Mouse (Mus musculus): ENCODE results near the gene Tmc6. TPM values are rescaled to one million over a fixed set of nuclear protein-coding genes. Genes with fewer than 3 reads are reported as not detected.
"Not testable (repeated sequence)": the region's sequence is repeated elsewhere in the genome, so short reads cannot be mapped to it uniquely, and the experiment has no call there.

The Tmc6 gene
- polyA plus RNA-seq, 1 experiment from 2014 or later = 39.8 TPM

DNA sequence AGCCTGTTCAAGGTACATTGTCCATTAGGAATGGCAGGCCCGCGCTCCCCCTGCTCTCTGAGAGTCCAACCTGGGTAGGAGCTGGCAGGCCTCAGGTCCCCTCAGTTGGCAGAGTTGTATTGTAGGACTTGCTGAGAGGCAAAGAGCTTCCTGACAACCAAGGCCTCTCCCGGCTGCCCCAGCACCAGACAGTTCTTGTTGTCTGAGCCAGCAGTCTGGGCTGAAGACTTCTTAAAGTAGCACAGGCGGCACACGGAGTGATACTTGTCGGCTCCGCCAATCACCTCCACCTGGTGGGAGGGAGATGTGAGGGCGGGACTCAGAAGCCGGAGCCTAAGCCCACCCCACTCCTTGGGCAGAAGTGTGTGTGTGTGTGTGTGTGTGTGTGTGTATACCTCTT is 33.9 kb upstream of the Tmc6 start:
- WGBS = 76% methylated on average over 9 of the region's 9 CpGs
- not testable (repeated sequence) for H3K27ac ChIP-seq (ENCODE audit: low read length); H3K4me2 ChIP-seq (ENCODE audit: low read depth, low read length); H3K9me3 ChIP-seq (ENCODE audit: control insufficient read depth, low read length); H3K9ac ChIP-seq (ENCODE audit: low read depth, low read length); H3K4me3 ChIP-seq (ENCODE audit: low read length); H3K27me3 ChIP-seq (replicated peaks; ENCODE audit: control insufficient read depth, insufficient read depth, low read length); ATAC-seq
- Histone ChIP-seq H3K36me3 (ENCODE audit: control insufficient read depth, insufficient read depth, low read length) (peaks cover 18% of the 10 kb centered on the region), H3K4me1 (ENCODE audit: control insufficient read depth, insufficient read depth, low read length) (peaks cover 21% of the 10 kb centered on the region; the same call in 1 of the 2 replicates)

DNA sequence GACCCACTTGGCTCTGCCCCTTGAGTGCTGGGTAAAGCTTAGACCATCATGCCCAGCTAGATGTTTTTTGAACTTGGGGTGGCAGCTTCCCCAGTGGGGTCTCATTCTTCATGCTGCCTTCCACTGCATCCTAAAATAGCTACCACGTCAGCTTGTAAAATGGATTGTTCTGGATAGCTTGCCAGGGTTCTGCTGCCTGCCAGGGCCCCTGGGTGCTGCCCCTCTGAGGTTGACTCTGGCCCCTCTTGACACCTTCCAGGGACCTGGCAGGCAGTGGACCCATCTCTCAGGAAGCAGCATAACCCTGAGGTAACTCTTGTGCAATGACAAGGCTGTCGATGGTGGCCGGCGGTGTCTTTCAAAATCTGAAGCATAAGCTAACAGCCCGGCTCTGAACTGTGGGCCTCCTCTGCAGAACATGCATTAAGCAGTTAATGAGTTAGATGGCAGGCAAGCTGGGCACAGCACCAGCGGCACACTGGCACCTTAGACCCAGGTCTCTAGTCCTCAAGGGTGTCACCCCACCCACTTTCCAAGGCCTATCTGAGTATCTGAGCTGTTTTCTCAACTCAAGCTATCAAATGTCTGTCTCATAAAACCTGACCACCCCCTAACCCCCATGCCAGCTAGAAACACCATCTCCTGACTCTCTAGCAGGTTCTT is 32.8 kb upstream of the Tmc6 start:
- Histone ChIP-seq H3K27ac (ENCODE audit: low read length) (peak overlapping the region; percentile 8; the same call in 1 of the 2 replicates), H3K9ac (ENCODE audit: low read depth, low read length) (no peak overlapping the region), H3K9me3 (ENCODE audit: control insufficient read depth, low read length) (no peaks in the 10 kb centered on the region), H3K36me3 (ENCODE audit: control insufficient read depth, insufficient read depth, low read length) (peaks cover 18% of the 10 kb centered on the region), H3K4me1 (ENCODE audit: control insufficient read depth, insufficient read depth, low read length) (peaks cover 21% of the 10 kb centered on the region; the same call in 1 of the 2 replicates), H3K4me3 (ENCODE audit: low read length) (no peak overlapping the region), H3K4me2 (ENCODE audit: low read depth, low read length) (no peak overlapping the region), H3K27me3 (replicated peaks; ENCODE audit: control insufficient read depth, insufficient read depth, low read length) (no peaks in the 10 kb centered on the region)
- 96% methylated on average over 6 of the region's 6 CpGs for WGBS
- ATAC-seq = no peak

DNA sequence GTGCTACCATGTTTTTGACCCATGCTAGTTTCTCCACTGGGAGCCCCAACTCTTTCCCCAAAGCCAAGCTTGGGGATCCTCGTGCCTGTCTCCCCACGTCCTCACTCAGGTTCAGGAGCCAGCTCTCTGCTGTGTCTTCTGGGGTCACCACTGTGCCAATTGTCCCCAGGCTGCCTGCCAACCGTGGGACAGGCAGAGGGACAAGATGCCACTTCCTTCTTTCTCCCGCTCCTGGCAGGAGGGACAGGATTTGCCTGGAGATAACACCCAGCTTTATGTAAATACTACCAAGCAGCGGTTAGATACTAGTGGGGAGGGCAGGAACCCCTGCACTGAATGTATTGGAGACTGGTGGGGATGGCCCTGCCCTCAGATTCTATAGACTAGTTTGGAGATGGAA is 31.9 kb upstream of the Tmc6 start:
- peaks cover 18% of the 10 kb centered on the region for H3K36me3 ChIP-seq (ENCODE audit: control insufficient read depth, insufficient read depth, low read length)
- ATAC-seq = no peak
- H3K4me1 ChIP-seq (ENCODE audit: control insufficient read depth, insufficient read depth, low read length) = peaks cover 24% of the 10 kb centered on the region
- no peak overlapping the region for H3K4me2 ChIP-seq (ENCODE audit: low read depth, low read length)
- no peak overlapping the region for H3K9ac ChIP-seq (ENCODE audit: low read depth, low read length)
- WGBS = 60% methylated on average over 5 of the region's 5 CpGs
- no peak overlapping the region for H3K4me3 ChIP-seq (ENCODE audit: low read length)
- no peaks in the 10 kb centered on the region for H3K27me3 ChIP-seq (replicated peaks; ENCODE audit: control insufficient read depth, insufficient read depth, low read length)
- H3K9me3 ChIP-seq (ENCODE audit: control insufficient read depth, low read length) = no peaks in the 10 kb centered on the region
- no peak overlapping the region for H3K27ac ChIP-seq (ENCODE audit: low read length)

DNA sequence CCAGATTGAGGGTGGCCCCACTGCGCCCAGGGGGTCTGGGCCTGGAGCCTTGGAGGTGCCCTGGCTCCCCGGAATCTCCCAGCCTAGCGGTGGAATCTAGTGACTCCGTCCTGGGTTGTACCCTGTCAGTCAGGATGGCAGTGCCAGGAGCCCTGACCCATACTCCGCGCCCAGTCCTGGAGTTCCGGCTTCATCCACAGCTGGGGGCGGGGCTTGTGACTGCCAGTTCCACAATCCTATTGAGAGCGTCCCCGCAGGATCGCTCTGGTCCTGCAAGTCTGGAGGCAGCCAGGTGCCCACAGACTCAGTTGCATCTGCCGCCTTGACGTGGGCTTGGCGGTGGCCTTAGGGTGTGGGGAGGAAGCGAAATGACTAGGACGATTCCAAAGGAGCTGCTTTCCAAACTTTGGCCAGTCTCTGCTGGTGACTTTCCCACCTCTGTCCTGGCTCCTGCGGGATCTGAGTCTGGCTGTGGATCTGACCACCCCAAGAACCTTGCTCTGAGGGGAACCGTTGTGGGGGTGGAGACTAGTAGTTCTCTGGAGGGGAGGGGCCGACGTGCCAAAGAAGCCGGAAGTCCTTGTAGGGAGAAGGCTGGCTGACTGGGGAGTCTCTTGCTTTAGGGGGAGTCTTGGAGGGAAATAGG is 28.5 kb upstream of the Tmc6 start:
- H3K9ac ChIP-seq (ENCODE audit: low read depth, low read length) = peak overlapping the region; percentile 92
- H3K4me2 ChIP-seq (ENCODE audit: low read depth, low read length) = peak overlapping the region; percentile 90
- H3K36me3 ChIP-seq (ENCODE audit: control insufficient read depth, insufficient read depth, low read length) = peaks cover 8% of the 10 kb centered on the region; the same call in 1 of the 2 replicates
- WGBS = 1% methylated on average over 21 of the region's 21 CpGs
- H3K4me3 ChIP-seq (ENCODE audit: low read length) = peak overlapping the region; percentile 88
- H3K4me1 ChIP-seq (ENCODE audit: control insufficient read depth, insufficient read depth, low read length) = peaks cover 15% of the 10 kb centered on the region
- no peaks in the 10 kb centered on the region for H3K27me3 ChIP-seq (replicated peaks; ENCODE audit: control insufficient read depth, insufficient read depth, low read length)
- ATAC-seq = peak; percentile 89
- H3K9me3 ChIP-seq (ENCODE audit: control insufficient read depth, low read length) = no peaks in the 10 kb centered on the region
- H3K27ac ChIP-seq (ENCODE audit: low read length) = peak overlapping the region; percentile 90

DNA sequence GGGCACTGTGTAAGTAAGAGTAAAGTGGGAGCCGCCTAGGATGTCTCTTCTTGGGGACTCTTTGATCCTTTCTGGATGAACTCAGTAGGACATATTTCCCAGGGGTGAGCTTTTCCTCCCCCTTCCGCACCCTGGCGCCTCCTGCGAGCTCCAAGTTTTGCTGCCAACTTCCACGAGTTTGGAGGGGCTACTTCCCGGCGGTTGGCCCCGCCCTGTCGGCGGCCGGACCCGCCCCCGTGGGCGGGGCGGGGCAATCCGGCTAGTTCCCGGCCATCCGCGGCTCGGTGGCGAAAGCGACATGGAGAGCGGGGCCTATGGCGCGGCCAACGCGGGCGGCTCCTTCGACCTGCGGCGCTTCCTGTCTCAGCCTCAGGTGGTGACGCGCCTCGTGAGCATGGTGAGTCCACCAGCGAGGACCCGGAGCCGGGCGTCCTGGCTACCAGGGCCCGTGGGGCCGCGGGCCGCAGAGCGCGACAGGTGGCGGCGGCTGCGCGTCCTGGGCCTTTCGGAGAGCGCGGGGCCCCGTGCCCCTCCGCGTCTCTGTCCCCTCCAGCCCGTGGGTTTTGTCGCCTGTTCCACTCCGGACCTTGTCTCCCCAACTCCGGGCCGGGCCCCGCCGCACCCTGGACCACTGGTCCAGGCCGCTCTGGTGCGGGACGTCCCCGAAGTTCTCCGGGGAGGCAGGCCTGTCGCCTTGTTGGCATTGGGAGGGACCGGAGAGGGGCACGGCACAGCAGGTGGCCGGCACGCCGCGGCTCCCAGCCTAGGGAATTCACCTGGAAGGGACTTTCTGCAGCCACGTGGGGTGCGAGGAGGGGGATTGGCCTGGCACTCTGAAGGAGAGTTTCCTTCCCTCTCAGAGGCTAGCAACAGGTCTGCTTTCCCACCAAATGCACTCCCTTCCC is 27.7 kb upstream of the Tmc6 start, which contains the start of the genes Gm20708 and Syngr2:
TSS of gene Gm20708 (plus strand) at position 262 of the 905 bp plus-strand sequence.
TSS of gene Syngr2 (plus strand) at position 262 of the 905 bp plus-strand sequence.
- peaks cover 15% of the 10 kb centered on the region for H3K4me1 ChIP-seq (ENCODE audit: control insufficient read depth, insufficient read depth, low read length)
- peaks cover 8% of the 10 kb centered on the region; the same call in 1 of the 2 replicates for H3K36me3 ChIP-seq (ENCODE audit: control insufficient read depth, insufficient read depth, low read length)
- H3K4me2 ChIP-seq (ENCODE audit: low read depth, low read length) = peak within 1 kb of the TSS; percentile 90
- peak within 1 kb of the TSS; percentile 88 for H3K4me3 ChIP-seq (ENCODE audit: low read length)
- peak within 1 kb of the TSS; percentile 92 for H3K9ac ChIP-seq (ENCODE audit: low read depth, low read length)
- H3K27ac ChIP-seq (ENCODE audit: low read length) = peak within 1 kb of the TSS; percentile 90
- peak; percentile 80 for ATAC-seq
- no peaks in the 10 kb centered on the region for H3K27me3 ChIP-seq (replicated peaks; ENCODE audit: control insufficient read depth, insufficient read depth, low read length)
- WGBS = under 1% methylated on average over 75 of the region's 75 CpGs
- no peaks in the 10 kb centered on the region for H3K9me3 ChIP-seq (ENCODE audit: control insufficient read depth, low read length)

DNA sequence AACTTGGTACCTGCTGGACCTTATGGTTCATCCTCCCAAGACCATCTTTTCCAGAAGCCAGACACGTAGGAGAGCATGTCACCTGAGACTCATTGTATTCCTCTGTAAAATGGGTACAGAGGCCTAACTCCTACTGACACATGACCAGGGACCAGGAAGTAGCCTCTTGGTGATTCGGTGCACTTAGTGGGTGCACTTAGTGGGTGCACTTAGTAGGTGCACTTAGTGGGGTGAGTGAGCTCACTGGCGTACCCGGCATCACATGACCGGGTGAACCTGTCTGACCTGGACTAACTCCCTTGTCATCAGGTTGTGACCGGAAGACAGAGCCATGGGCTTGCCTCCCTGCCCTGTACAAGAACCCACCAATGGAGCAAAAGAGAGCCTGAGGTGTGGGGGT is 24.8 kb upstream of the Tmc6 start:
- Histone ChIP-seq H3K4me2 (ENCODE audit: low read depth, low read length) (no peak overlapping the region), H3K9ac (ENCODE audit: low read depth, low read length) (no peak overlapping the region), H3K27me3 (replicated peaks; ENCODE audit: control insufficient read depth, insufficient read depth, low read length) (no peaks in the 10 kb centered on the region), H3K9me3 (ENCODE audit: control insufficient read depth, low read length) (no peaks in the 10 kb centered on the region), H3K4me1 (ENCODE audit: control insufficient read depth, insufficient read depth, low read length) (peaks cover 16% of the 10 kb centered on the region), H3K36me3 (ENCODE audit: control insufficient read depth, insufficient read depth, low read length) (no peaks in the 10 kb centered on the region), H3K27ac (ENCODE audit: low read length) (no peak overlapping the region), H3K4me3 (ENCODE audit: low read length) (no peak overlapping the region)
- 95% methylated on average over 6 of the region's 6 CpGs for WGBS
- no peak for ATAC-seq

DNA sequence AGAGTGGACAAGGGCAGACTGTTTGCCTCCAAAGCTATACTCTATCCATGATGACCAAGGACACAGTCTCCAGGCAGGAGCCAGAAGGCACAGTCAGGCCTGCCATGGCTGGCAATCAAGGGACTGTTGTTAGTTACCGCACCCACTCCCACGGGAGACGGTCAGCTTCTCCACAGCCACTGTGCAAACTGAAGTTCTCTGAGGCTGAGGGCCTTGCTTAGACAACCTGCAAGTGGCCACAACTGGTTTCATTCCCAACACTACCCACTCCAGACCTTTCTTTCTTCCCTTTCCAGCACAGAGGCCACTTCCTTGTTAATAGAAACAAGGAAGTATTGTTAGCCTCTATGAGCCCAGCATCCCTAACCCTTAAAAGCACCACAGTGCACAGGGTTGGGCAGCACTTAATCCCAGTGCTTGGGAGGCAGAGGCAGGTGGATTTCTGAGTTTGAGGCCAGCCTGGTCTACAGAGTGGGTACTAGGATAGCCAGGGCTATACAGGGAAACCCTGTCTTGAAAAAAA is 21.2 kb upstream of the Tmc6 start:
- Histone ChIP-seq H3K4me1 (ENCODE audit: control insufficient read depth, insufficient read depth, low read length) (peaks cover 9% of the 10 kb centered on the region), H3K9me3 (ENCODE audit: control insufficient read depth, low read length) (no peaks in the 10 kb centered on the region), H3K36me3 (ENCODE audit: control insufficient read depth, insufficient read depth, low read length) (no peaks in the 10 kb centered on the region), H3K9ac (ENCODE audit: low read depth, low read length) (no peak overlapping the region), H3K4me2 (ENCODE audit: low read depth, low read length) (no peak overlapping the region), H3K27ac (ENCODE audit: low read length) (0 out of 2 replicates have a peak overlapping the region, but pooled peaks have one; percentile 23), H3K4me3 (ENCODE audit: low read length) (no peak overlapping the region), H3K27me3 (replicated peaks; ENCODE audit: control insufficient read depth, insufficient read depth, low read length) (no peaks in the 10 kb centered on the region)
- ATAC-seq = 0 out of 2 replicates have a peak, but pooled peaks have one; percentile 5
- WGBS = 78% methylated on average over 3 of the region's 3 CpGs

DNA sequence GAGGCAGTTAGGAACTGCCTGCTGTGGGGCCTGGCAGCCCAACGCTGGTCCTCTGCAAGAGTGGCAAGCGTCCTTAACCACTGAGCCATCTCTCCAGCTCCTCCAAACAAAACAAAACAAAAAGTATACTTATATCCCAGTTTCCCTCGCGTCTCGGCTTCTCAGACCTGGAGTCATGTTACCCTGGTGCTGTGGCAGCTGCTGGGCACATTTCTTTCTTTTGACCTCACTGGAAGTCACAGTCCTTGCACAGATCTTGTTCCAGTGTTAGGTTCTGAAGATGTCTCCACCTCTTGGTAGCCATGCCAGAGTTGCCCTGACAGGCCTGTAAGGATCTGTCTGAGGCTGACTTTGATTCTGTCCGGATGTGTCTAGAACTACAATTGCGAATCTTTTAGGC is 19.7 kb upstream of the Tmc6 start:
- H3K4me3 ChIP-seq (ENCODE audit: low read length) = no peak overlapping the region
- no peaks in the 10 kb centered on the region for H3K9me3 ChIP-seq (ENCODE audit: control insufficient read depth, low read length)
- H3K9ac ChIP-seq (ENCODE audit: low read depth, low read length) = no peak overlapping the region
- H3K27ac ChIP-seq (ENCODE audit: low read length) = no peak overlapping the region
- no peak overlapping the region for H3K4me2 ChIP-seq (ENCODE audit: low read depth, low read length)
- peaks cover 15% of the 10 kb centered on the region for H3K4me1 ChIP-seq (ENCODE audit: control insufficient read depth, insufficient read depth, low read length)
- WGBS = 72% methylated on average over 7 of the region's 7 CpGs
- ATAC-seq = no peak
- no peaks in the 10 kb centered on the region for H3K36me3 ChIP-seq (ENCODE audit: control insufficient read depth, insufficient read depth, low read length)
- H3K27me3 ChIP-seq (replicated peaks; ENCODE audit: control insufficient read depth, insufficient read depth, low read length) = no peaks in the 10 kb centered on the region

DNA sequence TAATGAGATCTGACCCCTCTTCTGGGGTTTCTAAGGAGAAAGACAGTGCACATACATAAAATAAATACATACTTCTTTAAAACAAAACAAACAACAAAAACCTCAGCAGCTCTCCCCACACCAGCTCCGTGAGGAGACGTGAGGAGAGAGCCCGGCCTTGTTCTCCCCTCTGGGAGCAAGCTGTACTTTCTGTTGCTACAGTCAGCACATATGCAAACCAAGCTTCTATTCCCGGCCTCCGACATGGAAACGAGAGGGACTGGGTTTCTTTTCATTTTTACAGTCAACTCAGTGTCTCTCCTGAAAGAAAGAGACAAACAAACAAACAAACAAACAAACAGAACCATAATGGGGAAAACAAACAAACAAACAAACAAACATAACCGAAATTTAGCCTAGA is 18.0 kb upstream of the Tmc6 start:
- WGBS = 77% methylated on average over 7 of the region's 7 CpGs
- Histone ChIP-seq H3K4me1 (ENCODE audit: control insufficient read depth, insufficient read depth, low read length) (peaks cover 15% of the 10 kb centered on the region), H3K27ac (ENCODE audit: low read length) (no peak overlapping the region), H3K9me3 (ENCODE audit: control insufficient read depth, low read length) (no peaks in the 10 kb centered on the region), H3K27me3 (replicated peaks; ENCODE audit: control insufficient read depth, insufficient read depth, low read length) (no peaks in the 10 kb centered on the region), H3K4me2 (ENCODE audit: low read depth, low read length) (no peak overlapping the region), H3K36me3 (ENCODE audit: control insufficient read depth, insufficient read depth, low read length) (no peaks in the 10 kb centered on the region), H3K4me3 (ENCODE audit: low read length) (no peak overlapping the region), H3K9ac (ENCODE audit: low read depth, low read length) (no peak overlapping the region)
- ATAC-seq = no peak
